Mouse (Mus musculus) embryonic fibroblast, embryonic 13.5 days (primary cell): ENCODE results near the gene Car6.

Experiments used
- CTCF ChIP-seq: IDR thresholded peaks from 2 replicates; pipeline ENCODE4 v1.5.1; 2011; ENCODE audit warnings: mild to moderate bottlenecking, control low read depth, low read length, moderate library complexity, borderline replicate concordance; ENCODE audit not compliant: insufficient read depth
- POLR2A ChIP-seq: IDR thresholded peaks from 2 replicates; pipeline ENCODE4 v1.6.1; 2011; ENCODE audit warnings: low read depth, mild to moderate bottlenecking, control low read depth, low read length, moderate library complexity

DNA sequence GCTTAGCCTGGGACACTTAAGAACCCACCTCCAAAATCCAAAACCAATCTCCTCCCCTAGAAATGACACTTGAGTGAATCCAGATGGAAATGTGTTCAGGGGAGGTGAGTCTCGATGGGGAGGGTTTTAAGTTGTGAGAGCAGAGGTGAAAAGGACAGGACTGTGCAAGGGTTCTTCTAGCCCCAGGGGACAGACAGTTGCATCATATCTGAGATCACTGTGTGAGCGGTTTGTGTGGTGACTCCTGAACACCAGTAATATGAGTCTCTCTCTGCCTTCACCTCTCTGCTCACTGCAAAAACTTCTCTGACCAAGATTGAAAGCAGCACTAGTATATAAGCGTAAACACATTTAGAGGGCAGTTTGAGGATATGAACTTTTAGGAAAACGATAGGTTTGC lies 54.8 kb downstream of the Car6 start:
- TF ChIP-seq POLR2A (no peak), CTCF (no peak)
